Mouse (Mus musculus): Measurements from ENCODE around the gene Mllt3.
A peak's percentile ranks its signal among the peaks of the same experiment; 100 is the strongest.

Mllt3 gene

GRCm38 (mm10) chr4:87775721-87776120 is 257.4 kb downstream of the Mllt3 start:
- peak; percentile 45 for DNase-seq (ENCODE audit: low spot score)

GRCm38 (mm10) chr4:87774515-87774914 is 258.6 kb downstream of the Mllt3 start:
- DNase-seq (ENCODE audit: low spot score) = no peak

- no peak for DNase-seq (ENCODE audit: low spot score)
These were observed 265.2 kb downstream of the Mllt3 start for GRCm38 (mm10) chr4:87767711-87768561.

GRCm38 (mm10) chr4:87765729-87766128 is 267.4 kb downstream of the Mllt3 start:
- no peak for DNase-seq (ENCODE audit: low spot score)

- DNase-seq (ENCODE audit: low spot score) = no peak
These were observed 272.1 kb downstream of the Mllt3 start for GRCm38 (mm10) chr4:87761075-87761474.

GRCm38 (mm10) chr4:87760297-87760696 is 272.9 kb downstream of the Mllt3 start:
- DNase-seq (ENCODE audit: low spot score) = no peak

GRCm38 (mm10) chr4:87759625-87760024 is 273.5 kb downstream of the Mllt3 start:
- no peak for DNase-seq (ENCODE audit: low spot score)

GRCm38 (mm10) chr4:87759110-87759509 is 274.1 kb downstream of the Mllt3 start:
- no peak for DNase-seq (ENCODE audit: low spot score)

GRCm38 (mm10) chr4:87751515-87751864 is 281.7 kb downstream of the Mllt3 start:
- no peak for DNase-seq (ENCODE audit: low spot score)

- DNase-seq (ENCODE audit: low spot score) = no peak
These were observed 282.2 kb downstream of the Mllt3 start for GRCm38 (mm10) chr4:87750856-87751514.

GRCm38 (mm10) chr4:87749532-87750234 is 283.5 kb downstream of the Mllt3 start:
- no peak for DNase-seq (ENCODE audit: low spot score)

- no peak for DNase-seq (ENCODE audit: low spot score)
These were observed 288.0 kb downstream of the Mllt3 start for GRCm38 (mm10) chr4:87745016-87745645.

- no peak for DNase-seq (ENCODE audit: low spot score)
These were observed 293.5 kb downstream of the Mllt3 start for GRCm38 (mm10) chr4:87739524-87740128.

GRCm38 (mm10) chr4:87739104-87739503 is 294.1 kb downstream of the Mllt3 start:
- no peak for DNase-seq (ENCODE audit: low spot score)

GRCm38 (mm10) chr4:87737201-87737806 is 295.9 kb downstream of the Mllt3 start:
- no peak for DNase-seq (ENCODE audit: low spot score)

GRCm38 (mm10) chr4:87736779-87737178 is 296.4 kb downstream of the Mllt3 start:
- no peak for DNase-seq (ENCODE audit: low spot score)

GRCm38 (mm10) chr4:87731118-87731672 is 302.0 kb downstream of the Mllt3 start:
- no peak for DNase-seq (ENCODE audit: low spot score)

- no peak for DNase-seq (ENCODE audit: low spot score)
These were observed 304.6 kb downstream of the Mllt3 start for GRCm38 (mm10) chr4:87728581-87728980.

GRCm38 (mm10) chr4:87723448-87723847 is 309.7 kb downstream of the Mllt3 start:
- DNase-seq (ENCODE audit: low spot score) = no peak
